Mouse (Mus musculus) neural tube, embryonic 10.5 days (tissue): Measurements from ENCODE around the gene Frmd8.
A peak's percentile ranks its signal among the peaks of the same experiment; 100 is the strongest.
"Not testable (repeated sequence)": the region's sequence is repeated elsewhere in the genome, so short reads cannot be mapped to it uniquely, and the experiment has no call there.

Source experiments
- DNase-seq: peaks from one replicate; pipeline ENCODE4 v3.0.0-alpha.2; 2017; ENCODE audit warnings: low spot score; ENCODE audit errors: extremely low spot score

Frmd8 gene

DNA sequence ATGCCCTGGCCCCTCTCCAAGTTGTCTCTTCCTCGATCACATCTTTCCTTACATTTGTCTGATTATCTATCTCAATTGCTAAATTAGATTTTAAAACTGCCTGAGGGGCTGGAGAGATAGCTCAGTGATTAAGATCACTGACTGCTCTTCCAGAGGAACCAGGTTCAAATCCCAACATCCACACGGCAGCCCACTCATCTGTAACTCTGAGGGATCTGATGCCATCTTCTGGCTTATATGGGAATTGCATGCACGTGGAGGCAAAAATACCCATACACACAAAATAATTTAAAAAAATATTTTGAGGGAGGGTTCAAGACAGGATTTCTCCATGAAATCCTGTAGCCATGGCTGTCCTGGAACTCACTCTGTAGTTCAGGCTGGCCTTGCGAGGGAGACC is 10.8 kb upstream of the Frmd8 start:
- no peak for DNase-seq

DNA sequence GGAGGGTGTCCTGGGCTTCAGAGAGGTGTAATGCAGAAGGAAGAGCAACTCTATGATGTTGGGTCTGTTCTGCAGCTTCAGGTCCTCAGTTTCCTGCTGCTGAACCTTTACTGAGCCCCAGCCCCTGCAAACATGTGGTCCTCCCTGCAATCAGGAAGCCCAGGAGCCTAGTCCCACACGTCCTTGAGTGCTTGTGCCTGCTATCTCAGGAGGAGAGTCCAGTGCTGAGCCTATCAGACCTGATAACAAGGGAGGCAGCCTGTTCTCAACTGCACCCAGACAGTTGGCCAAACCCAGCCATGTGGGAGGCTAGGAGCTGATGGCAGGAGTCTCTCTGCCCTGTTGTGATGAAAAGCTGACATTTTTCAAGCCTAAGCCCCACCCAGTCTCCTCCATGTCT is 8.9 kb upstream of the Frmd8 start:
- no peak for DNase-seq

DNA sequence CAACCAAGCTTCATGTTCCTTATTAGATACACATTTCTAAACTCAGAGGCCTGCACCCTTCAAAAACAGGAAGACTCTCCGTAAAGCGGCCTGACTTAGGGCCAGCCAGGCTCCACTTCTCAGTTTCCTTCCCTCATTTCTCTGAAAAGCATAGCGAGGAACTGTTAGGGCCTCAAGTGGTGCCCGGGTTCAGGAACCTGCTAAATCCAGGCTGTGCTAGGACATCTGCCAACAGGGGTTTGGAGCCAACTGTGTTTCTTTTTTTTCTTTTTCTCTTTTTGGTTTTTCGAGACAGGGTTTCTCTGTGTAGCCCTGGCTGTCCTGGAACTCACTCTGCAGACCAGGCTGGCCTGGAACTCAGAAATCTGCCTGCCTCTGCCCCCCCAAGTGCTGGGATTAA is 7.0 kb upstream of the Frmd8 start:
- not testable (repeated sequence) for DNase-seq

DNA sequence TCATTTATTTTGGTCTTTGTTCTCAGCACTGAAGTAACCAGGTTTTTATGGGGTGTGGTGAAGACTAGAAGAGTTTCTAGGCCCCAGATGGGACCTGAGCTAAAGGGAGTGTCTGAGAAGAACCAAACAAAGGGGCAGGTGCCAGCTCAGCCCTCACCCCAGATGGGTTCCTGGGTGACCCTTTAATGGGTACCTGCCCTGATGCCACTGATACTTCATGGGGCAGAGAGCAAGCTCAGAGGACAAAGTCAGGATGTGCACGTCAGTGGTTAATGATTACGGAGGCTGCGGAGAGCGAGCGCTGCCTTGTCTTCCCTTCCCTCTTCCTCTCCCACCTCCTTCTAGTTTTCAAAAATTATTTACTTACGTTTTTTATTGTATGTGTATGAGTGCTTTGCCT is 6.1 kb upstream of the Frmd8 start:
- no peak for DNase-seq

DNA sequence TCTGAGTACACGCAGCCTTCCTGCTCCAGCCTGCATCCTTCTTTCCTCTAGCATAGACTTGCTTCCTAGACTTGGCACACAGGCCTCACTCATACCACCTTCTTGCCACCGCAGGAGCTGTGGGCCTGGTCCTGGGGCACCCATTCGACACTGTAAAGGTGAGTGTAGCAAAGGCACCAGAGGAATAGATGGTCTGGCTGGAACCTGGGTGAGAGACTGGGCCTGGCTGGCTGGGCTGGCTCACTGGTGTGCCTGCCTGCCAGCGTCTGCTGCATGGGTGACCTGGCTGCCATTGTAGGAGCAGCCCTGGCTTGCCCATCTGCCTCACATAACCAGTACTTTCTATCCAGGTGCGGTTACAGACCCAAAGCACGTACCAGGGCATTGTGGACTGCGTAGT is 4.7 kb upstream of the Frmd8 start:
- DNase-seq, result no peak

DNA sequence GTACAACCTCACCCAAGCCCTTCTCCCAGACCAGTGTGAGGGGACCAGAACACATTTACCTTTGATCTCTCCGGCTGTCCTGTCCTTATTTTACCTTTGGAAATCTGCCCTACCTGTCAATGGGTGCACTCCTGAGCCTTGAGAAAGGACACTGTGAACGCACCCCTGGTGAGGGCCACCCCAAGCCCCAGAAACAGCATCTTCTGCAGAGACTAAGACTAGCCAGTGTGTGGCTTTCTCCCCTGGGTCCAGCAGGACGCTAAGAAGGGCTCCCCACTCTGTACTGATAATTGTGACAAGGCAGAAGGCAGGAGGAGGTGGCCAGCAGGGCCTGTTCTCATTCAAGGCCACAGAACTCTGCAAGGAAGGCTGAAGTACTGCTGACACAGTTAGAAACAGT is 3.8 kb upstream of the Frmd8 start:
- DNase-seq, result no peak

DNA sequence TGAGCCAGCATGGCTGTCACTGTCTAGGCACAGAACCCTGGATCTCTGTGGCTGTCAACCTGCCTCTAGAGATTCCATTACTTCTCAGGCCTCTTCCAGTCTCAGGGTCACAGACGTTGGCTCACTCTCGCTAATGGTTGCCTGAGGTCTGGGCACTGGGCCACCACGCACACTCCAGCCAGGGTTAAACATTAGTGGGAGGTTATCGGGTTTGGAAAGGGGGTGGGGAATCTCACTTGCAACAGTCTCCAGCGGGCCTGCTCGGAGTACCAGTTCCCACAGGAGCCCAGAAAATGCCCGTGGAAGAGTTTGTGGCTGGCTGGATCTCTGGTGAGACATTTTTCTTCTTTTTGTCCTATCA is 3.3 kb upstream of the Frmd8 start:
- no peak for DNase-seq

DNA sequence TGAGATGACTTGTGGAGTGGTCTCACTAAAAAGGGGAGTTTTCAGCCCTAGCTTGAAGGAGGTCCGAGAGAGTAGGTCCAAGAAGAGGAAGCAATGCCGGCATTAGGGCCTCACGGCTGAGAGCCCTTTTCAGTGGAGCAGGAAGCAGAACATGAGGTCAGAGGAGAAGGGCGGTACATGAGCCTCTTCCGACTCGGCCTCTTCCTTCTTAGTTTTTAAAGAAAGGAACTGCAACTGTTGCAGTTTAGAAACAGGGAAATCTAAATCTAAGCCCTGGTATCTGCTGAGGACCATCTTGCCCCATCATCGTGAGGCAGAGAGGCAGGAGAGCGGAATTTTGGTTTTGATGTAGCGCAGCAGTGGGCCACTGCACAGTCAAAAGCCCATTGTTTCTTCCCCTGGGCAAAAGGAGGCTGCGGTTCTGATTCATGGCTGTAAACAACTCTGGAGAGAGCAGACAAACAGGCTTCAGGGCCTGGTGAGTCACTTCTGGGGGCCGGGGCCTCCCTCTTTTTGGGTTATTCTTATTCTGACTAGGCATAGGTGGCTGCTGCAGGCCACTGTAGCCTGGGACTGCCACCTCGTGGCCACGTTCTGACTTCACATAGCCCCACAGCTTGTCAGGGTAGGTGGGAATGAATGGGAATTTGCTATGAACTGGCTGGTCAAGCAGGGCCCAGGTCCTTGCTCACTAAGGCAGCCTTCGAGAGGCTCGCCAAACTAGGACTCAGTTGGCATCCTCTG is 2.7 kb upstream of the Frmd8 start, which contains the start of gene Slc25a45:
TSS of gene Slc25a45 (plus strand) at position 191 of the 744 bp plus-strand sequence.
- DNase-seq, result peak; percentile 64

DNA sequence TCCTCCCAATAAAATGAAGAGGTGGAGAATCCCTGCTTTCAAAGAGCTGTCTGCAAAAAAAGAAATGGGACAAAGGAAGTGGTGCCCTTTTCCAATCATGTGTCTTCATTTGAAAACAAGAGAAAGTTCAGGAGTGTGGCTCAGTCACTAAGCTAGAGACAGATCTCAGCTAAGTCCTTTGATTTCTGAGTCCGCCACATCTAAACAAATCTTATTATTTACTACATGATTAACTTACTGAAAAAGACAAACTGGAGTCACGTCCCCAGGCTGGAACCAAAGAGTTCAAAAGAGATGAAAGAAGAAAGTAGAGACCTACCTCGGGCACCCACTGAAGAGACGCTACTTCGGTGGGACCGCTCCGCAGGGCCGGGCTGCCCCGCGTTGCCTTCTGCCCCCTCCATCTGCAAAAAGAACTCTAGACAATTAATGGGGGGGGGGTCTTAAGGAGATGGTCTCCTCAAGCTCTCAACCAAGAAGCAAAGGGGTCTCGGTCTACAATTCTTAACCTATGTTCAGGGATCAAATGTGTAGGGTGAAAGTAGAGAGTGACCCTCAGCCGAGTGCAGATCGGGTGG is 594 bp downstream of the Frmd8 start:
- no peak for DNase-seq

DNA sequence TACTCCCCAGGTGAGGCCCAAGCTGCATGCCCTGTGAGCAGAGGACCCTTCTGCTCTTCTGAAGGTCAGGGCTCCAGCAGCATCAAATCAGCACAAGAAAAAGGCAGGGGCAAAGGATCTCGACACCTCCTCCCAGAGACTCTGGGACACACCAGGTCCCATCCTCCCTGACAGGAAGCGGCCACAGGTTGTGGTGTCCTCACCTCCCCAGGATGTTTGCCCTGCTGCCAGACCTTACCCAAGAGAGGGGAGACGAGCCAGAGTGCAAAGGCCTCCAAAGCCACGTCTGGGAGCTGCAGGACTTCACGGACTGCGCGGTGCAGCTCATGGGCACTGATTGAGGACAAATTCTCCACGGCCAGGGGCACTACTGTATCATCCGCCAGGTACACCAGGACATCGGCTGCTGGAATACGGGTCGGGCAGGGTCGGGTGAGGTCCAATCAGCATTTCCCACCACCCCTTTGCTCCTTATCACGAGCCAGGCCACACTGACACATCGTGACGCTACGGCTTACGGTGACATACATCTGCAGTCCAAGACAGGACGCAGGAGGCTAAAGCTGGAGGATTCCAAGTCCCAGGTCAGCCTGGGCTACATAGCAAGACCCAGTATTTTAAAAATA is 2.0 kb downstream of the Frmd8 start:
- no peak for DNase-seq

DNA sequence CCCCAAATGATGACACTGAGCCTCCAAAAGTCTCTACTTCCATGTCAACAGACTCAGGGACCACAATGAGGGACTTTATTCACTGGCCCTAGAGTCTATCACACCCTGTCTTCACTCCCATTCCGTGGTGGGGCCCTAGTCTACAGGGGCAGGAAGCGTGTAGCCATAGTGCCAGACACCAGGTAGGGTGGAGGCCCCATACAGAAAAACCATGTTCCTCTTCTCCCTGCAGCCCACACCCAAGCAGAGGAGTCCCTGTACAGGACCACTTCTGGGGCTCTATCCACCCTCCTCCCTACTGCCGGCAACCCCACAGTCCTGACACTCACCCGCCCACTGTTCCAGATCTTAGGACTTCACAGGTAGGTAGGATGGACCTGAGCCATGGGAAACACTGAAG is 2.5 kb downstream of the Frmd8 start:
- no peak for DNase-seq

DNA sequence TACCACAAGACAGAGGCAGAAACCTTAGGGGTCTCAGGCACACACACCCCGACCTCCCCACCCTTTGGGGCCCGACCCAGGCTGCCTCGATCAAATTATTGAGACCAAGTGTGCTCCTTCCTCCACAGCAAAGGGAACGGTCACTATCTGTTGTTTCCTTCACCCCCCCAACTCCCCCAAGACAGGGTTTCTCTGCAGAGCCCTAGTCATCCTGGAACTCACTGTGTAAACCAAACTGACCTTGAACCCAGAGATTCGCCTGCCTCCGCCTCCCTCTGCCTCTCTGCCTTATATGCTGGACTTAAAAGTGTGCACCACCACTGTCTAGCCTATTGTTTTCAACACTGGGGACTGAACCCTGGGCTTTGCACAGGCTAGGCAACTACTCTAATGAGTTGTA is 3.4 kb downstream of the Frmd8 start:
- peak; percentile 29 for DNase-seq

DNA sequence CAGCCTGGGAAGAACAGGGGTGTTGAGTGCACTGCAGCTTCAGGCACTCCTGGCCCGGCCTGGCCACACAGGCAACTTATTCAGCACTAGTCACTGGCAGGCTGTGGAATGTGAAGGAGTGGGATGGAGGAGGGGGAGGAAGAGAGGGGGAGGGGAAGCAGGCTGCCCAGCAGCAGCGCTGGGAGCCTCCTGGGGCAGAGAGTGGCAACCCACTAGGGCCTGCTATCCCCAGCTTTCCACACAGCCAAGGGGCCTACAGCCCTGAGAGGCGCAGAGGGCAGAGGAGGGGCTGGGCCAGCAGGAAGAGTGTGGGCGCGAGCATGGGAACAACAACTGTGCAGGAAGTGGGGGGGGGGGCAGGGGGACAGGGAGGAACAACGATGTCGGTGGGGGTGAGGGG is 3.8 kb downstream of the Frmd8 start:
- DNase-seq, result peak; percentile 57

DNA sequence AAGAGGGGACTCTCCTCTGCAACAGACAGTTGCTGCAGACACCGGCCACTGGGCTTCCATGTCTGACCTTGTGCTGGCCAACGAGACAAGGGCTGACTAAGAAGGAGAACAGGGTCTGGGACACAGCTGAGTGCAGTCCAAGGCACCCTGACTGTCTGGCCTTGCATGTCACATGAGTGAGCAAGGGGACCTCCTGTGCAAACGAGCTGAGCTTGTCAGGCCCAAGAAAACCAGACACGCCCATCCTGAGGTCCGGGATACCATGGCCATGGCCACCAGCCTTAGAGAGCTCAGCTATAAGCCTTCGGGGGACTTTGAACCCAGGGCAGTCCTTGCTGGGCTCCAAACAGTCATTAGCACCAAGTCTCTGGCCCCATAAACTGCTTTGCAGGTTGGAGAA is 7.0 kb downstream of the Frmd8 start:
- no peak for DNase-seq

DNA sequence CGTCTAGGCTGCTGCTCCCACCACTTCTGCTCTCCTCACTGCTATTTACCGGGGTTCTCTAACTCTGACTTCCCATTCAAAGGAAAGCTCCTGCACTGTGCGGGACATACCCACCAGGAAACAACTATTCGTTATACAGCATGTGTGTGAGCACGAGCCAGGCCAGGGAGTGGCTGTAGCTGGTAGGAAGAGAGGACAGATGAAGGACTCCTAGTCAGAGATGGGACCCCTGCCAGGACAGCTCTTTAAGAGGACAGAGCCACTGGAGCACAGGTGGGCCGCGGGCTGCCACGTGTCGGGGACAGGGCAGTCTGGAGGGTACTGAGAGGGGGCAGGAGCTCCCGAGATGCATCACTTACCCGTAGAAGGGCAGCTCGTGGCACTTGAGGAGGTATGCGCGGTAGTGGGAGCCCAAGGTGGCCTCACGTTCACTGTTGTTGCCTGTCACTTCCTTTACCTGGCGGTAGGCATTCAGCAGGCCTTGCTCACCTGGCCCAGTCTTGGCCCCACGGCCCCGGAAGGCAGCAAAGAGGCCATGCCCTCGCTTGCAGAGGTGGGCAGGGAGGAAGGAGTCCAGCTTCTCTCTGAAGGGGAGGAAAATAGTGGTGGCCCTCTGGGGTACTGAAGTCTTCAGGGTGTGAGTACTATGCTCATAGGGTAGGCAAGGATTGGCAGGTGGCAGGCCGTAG is 10.2 kb downstream of the Frmd8 start:
- DNase-seq, result no peak

DNA sequence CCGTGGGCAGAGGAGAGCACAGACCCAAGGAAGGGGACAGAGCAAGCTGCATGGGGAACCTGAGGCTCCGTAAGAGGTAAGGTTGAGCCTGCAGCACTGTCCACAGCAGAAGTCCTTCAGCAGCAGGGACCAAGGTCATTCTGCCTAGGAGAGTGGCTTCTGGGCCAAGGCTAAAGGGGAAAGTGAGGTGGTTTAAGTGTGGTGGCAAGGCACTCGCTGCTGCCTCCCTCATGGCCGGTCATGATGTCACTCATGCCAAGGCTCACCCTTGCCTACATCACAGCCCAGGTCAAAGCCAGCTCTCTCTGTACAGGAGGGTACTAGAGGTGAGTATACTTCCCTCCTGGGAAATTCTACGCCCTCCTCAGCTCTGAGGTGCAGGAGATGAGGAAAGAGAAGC is 11.3 kb downstream of the Frmd8 start:
- no peak for DNase-seq

DNA sequence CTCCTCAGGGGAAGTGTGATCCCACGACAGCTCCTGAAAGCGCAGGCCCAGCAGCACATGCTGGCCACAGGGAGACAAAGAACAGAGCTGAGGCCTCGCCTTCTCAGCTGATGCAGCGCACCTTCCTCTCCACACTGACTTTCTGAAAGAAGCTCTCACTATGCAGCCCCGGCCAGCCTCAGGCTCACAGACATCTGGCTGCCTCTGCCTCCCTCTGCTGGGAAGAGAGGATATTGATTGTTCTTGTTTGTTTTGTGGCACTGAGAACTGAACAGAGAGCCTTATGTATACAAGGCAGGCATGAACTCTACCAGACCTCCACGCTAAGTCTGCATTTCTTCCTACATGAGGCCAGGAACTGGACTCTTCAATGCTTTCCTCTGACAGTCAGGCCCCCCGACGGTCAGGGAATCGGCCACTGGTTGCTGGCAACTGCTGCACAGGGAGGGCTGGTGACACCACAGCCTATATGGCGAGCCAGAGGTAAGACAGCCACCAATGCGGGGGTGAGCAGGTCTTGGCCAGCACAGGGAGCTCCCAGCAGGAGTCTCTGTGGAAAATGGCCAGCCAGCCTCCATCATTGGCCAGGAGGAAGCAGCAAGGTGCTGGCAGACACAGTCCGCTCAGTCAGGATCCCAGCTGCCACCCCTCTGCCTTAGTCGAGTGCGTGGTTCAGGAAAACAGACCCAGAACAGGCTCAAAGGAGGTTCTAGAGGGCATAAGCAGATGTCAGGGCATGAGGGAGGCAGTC is 12.6 kb downstream of the Frmd8 start:
- no peak for DNase-seq

DNA sequence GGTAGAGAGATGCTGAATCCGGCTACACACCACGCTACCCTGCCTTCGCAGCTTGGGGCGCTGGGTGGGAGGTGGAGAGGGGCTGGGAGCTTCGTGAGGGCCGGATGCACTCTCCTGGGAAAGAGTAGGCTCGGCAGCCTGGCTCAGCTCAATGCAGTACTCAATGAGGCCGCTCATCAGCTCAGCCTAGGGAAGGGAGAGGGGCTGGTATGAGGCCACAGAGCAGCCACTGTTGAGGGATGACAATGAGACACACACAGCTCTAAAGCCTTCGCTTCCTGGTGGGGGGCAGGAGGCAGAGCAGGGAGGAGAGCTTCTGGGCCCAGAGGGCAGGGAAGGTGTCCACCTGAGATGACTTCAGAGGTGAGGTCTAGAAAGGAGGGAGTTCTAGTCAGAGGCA is 18.5 kb downstream of the Frmd8 start:
- DNase-seq, result no peak

DNA sequence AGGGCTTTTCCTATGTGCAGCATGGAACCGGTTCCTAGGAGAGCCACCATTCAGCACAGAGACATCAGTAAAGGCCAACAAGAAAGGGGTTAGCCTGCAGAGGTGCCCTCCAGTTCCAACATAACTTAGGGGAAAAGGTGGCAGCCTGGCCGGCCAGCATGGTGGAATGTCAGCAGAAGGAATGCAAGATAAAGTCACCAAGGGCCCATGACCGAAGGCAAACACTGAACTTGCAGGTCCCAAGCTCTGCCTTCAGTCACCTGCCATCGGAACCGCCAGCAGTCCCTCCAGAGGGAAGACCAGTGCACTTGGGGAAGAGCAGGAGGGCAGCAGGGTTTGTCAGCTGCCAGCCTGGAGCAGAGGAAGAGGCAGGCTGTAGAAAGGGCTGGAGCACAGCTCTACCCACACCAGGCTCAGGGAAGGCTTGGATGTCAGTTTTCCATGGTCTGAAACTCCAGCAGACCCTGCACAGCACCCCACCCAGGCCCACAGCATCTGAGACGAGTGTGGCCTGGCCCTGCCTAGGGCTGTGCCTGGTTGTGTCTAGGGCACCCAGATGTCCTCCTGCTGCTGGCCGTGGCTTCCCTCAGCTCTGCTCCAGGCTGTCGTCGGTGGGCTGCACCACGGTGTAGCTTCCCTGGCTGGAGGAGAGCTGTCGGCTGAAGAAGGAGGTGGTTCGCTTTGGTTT is 22.9 kb downstream of the Frmd8 start:
- DNase-seq, result no peak

DNA sequence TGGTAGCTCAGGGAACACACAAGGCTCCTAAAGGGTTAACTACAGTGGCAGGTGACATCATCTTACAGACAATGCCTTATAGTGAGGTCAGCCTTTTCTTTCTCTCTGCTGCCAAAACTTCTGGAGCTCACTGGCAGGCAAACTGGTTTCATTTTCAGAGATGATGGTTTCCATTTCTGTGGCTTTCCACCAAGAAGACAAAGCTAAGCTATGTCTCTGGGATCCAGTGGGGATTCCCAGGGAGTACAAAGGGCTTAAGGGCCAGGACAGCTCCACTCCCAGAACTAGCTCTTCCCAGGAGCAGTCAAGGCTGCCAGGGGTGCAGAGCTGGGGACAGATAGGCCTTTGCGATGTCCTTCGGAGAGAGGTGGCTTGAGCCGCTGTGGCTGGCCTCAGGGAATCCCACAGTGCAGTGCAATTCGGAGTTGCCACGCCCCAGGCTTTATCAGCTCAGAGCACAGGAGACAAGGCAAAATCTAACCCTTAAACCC is 23.5 kb downstream of the Frmd8 start:
- DNase-seq, result no peak

DNA sequence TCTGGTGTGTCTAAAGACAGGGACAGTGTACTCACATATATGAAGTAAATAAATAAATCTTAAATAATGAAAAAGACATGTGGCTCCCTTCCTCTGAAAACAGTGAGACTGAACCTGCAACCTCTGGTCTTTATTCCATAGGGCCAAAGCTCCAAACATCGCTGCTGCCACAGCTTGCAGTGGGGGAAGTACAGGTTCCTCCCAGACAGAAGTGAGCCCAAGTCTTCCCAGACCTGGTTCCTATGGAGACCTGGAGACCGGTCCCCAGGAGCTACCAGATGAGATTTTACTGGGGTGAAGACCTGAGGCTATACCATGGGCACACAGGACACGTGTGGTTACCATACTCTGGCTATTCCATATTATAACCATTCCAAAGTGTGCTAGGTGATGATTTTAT is 24.2 kb downstream of the Frmd8 start:
- no peak for DNase-seq
